In genomic region chr14:54912886-54913285, GRCm38 (mm10) we compare ENCODE assay signal across 8 mouse cellular contexts. TPM values are rescaled to one million over a fixed set of nuclear protein-coding genes. Genes with fewer than 3 reads are reported as not detected.
DNase-seq lines count a peak whose midpoint lies in the region; ATAC-seq and TF ChIP-seq lines count a peak whose summit lies in the region.

Gene Slc22a17 (minus strand): TSS chr14:54913132.

- peak within 1 kb of the TSS; percentile 80 for H3K4me3 ChIP-seq in embryonic facial prominence, embryonic 12.5 days
- peak within 1 kb of the TSS; percentile 93 for H3K4me3 ChIP-seq in kidney, adult 2 months (ENCODE audit: insufficient read depth, low read depth, low read length)

- H3K36me3 ChIP-seq in embryonic facial prominence, embryonic 12.5 days = peaks cover 52% of the 10 kb centered on the region
- H3K36me3 ChIP-seq in kidney, adult 2 months (ENCODE audit: control insufficient read depth, insufficient read depth, low read length) = no peaks in the 10 kb centered on the region

- H3K9ac ChIP-seq in embryonic facial prominence, embryonic 12.5 days = peak within 1 kb of the TSS; percentile 94

- peaks cover 9% of the 10 kb centered on the region for H3K4me1 ChIP-seq in embryonic facial prominence, embryonic 12.5 days
- H3K4me1 ChIP-seq in kidney, adult 2 months (ENCODE audit: control insufficient read depth, insufficient read depth, low read length) = 0 out of 2 replicates have a peak, but pooled peaks cover 3% of the 10 kb centered on the region

- ATAC-seq in embryonic facial prominence, embryonic 12.5 days (ENCODE audit: insufficient number of reproducible peaks, insufficient read depth, low FRiP score, low TSS enrichment) = peak; percentile 95

- no peaks in the 10 kb centered on the region for H3K9me3 ChIP-seq in embryonic facial prominence, embryonic 12.5 days

- DNase-seq in urinary bladder, adult 2 months (ENCODE audit: low spot score) = peak; percentile 54
- DNase-seq in urinary bladder, postnatal 10 days (ENCODE audit: low spot score) = no peak
- peak; percentile 68 for DNase-seq in heart, adult 8-10 months (ENCODE audit: low spot score)
- DNase-seq in kidney, adult 2 months = peak; percentile 69
- peak; percentile 86 for DNase-seq in left cerebral cortex, postnatal 4 days
- peak; percentile 87 for DNase-seq in mesoderm, embryonic 11.5 days (ENCODE audit: low read depth, low spot score)
- peak; percentile 80 for DNase-seq in right cerebral cortex, postnatal 4 days

- H3K27ac ChIP-seq in embryonic facial prominence, embryonic 12.5 days = peak within 1 kb of the TSS; percentile 86
- H3K27ac ChIP-seq in kidney, adult 2 months (ENCODE audit: insufficient read depth, low read depth, low read length) = no peak within 1 kb of the TSS

- no peak for TF ChIP-seq CTCF in kidney, adult 2 months (conservative IDR thresholded peaks at IDR 0.05; ENCODE audit: insufficient read depth, insufficient read length, low read depth, low read length)

- under 1% methylated on average over 21 of the region's 28 CpGs for WGBS in embryonic facial prominence, embryonic 12.5 days
- WGBS in kidney, adult 2 months = under 1% methylated on average over 28 of the region's 28 CpGs

- H3K27me3 ChIP-seq in embryonic facial prominence, embryonic 12.5 days = no peaks in the 10 kb centered on the region
- no peaks in the 10 kb centered on the region for H3K27me3 ChIP-seq in kidney, adult 2 months (replicated peaks; ENCODE audit: control insufficient read depth, insufficient read depth, low read length)

- intact Hi-C loops in left cerebral cortex, postnatal 4 days (cut with DNase I) = no loop called here

- H3K4me2 ChIP-seq in embryonic facial prominence, embryonic 12.5 days (replicated peaks) = peak within 1 kb of the TSS; percentile 86

- peak; percentile 46 for TF ChIP-seq POLR2A in kidney, adult 2 months (IDR thresholded peaks at IDR 0.05; ENCODE audit: low read depth, low read length)

RNA-seq across cellular contexts. Expression of gene Slc22a17, which starts in this region (rescaled TPM):
- polyA plus RNA-seq in urinary bladder, adult 2 months (2012; rRNA removed) = 102 and 148 TPM in 2 replicates
- polyA plus RNA-seq in embryonic facial prominence, embryonic 12.5 days (2016; fragmentation: Nextera tagmentation; extraction: Ambion mirVana) = 114 and 122 TPM in 2 replicates
- 1 to 10 TPM; 1.7 to 3.6 (median 2.6) TPM for total RNA-seq in heart, adult 8-10 months (2022)
- polyA plus RNA-seq in kidney, adult 2 months (2012; rRNA removed) = 63.9 and 85.8 TPM in 2 replicates
- 100 to 1,000 TPM; 345 to 405 TPM for total RNA-seq in left cerebral cortex, postnatal 4 days (2021)

Comparison
In these comparisons a context has a peak if more than half of its experiments do, and no peak if none do; other contexts are left out.
1. RNA of gene Slc22a17 (total RNA-seq): 345 to 405 TPM in left cerebral cortex, postnatal 4 days; 1.7 to 3.6 TPM in heart, adult 8-10 months; every median in the first group is over 10 times any median in the second.